Mouse (Mus musculus) hindbrain, embryonic 10.5 days (tissue): ENCODE measurements around the gene Sat2. TPM values are rescaled to one million over a fixed set of nuclear protein-coding genes. Genes with fewer than 3 reads are reported as not detected.

ENCODE experiments used
- DNase-seq: peaks from one replicate; pipeline ENCODE4 v3.0.0-alpha.2; 2017; ENCODE audit warnings: low spot score
- H3K27ac ChIP-seq: fragments of 300-500 bp; sonication (generic); 2 replicates; pipeline ENCODE4 v1.5.1; 2016; ENCODE audit warnings: mild to moderate bottlenecking, moderate library complexity
- H3K27me3 ChIP-seq: fragments of 300-500 bp; sonication (generic); 2 replicates; pipeline ENCODE4 v1.6.1; 2016; ENCODE audit warnings: mild to moderate bottlenecking; ENCODE audit not compliant: poor library complexity, insufficient read depth, severe bottlenecking
- H3K36me3 ChIP-seq: fragments of 300-500 bp; sonication (generic); 2 replicates; pipeline ENCODE4 v1.6.1; 2016; ENCODE audit warnings: mild to moderate bottlenecking, moderate library complexity
- H3K4me1 ChIP-seq: fragments of 300-500 bp; sonication (generic); replicated peaks from 2 replicates; pipeline ENCODE4 v1.6.1; 2016; ENCODE audit warnings: mild to moderate bottlenecking
- H3K4me3 ChIP-seq: fragments of 300-500 bp; sonication (generic); 2 replicates; pipeline ENCODE4 v1.5.1; 2016; ENCODE audit warnings: mild to moderate bottlenecking, moderate library complexity
- H3K9me3 ChIP-seq: fragments of 300-500 bp; sonication (generic); 2 replicates; pipeline ENCODE4 v1.6.1; 2016; ENCODE audit warnings: mild to moderate bottlenecking, moderate library complexity
- WGBS: fragments of 180-500 bp; shearing (Covaris S2); methylation state at CpG from one replicate; pipeline ENCODE4 v1.1.7; 2016; 5-methylcytosine and 5-hydroxymethylcytosine counted together
- polyA plus RNA-seq: library from polyadenylated mRNA; unstranded; fragments of >200 nt; fragmentation: Nextera tagmentation; extraction: Ambion mirVana; gene quantifications from 2 replicates; pipeline ENCODE4 v1.2.1, GENCODE M21; 2016

Gene Sat2
- polyA plus RNA-seq, 1 experiment from 2014 or later, result 24.5 TPM

DNA sequence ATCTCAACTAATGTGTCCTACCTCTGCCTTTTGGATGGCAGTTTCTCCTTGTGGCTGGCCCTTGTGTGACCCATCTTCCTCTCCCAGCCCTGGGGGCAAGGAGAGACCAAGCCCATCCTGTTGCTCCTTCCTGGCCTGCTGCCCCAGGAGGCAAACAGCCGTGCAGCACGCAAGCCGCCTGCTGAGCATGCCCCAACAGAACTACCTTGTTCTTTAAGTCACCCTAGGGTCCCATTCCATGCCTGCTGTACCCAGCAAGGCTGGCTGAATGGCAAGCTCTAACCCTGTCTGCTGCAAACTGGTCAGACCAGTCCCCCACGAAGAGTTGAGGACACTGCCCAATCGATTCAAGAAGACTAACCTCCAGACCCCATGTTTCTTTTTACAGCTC is 34.2 kb downstream of the Sat2 start:
- no peaks in the 10 kb centered on the region for H3K9me3 ChIP-seq
- peak overlapping the region; percentile 66 for H3K27ac ChIP-seq
- H3K27me3 ChIP-seq, result no peaks in the 10 kb centered on the region
- DNase-seq, result no peak
- H3K4me1 ChIP-seq, result peaks cover 37% of the 10 kb centered on the region
- H3K36me3 ChIP-seq, result peaks cover 91% of the 10 kb centered on the region
- WGBS, result 81% methylated on average over 5 of the region's 5 CpGs
- 0 out of 2 replicates have a peak overlapping the region, but pooled peaks have one; percentile 9 for H3K4me3 ChIP-seq

GRCm38 (mm10) chr11:69656617-69657461 is 35.0 kb downstream of the Sat2 start:
- Histone ChIP-seq H3K4me1 (peaks cover 45% of the 10 kb centered on the region), H3K27me3 (no peaks in the 10 kb centered on the region), H3K27ac (peak overlapping the region; percentile 66), H3K4me3 (no peak overlapping the region), H3K36me3 (peaks cover 84% of the 10 kb centered on the region), H3K9me3 (no peaks in the 10 kb centered on the region)
- 81% methylated on average over 10 of the region's 10 CpGs for WGBS
- peak; percentile 61 for DNase-seq

GRCm38 (mm10) chr11:69657462-69657881 is 35.6 kb downstream of the Sat2 start:
- Histone ChIP-seq H3K4me3 (no peak overlapping the region), H3K4me1 (peaks cover 46% of the 10 kb centered on the region), H3K36me3 (peaks cover 77% of the 10 kb centered on the region), H3K27me3 (no peaks in the 10 kb centered on the region), H3K27ac (no peak overlapping the region), H3K9me3 (no peaks in the 10 kb centered on the region)
- DNase-seq, result no peak
- WGBS, result 85% methylated on average over 15 of the region's 15 CpGs

DNA sequence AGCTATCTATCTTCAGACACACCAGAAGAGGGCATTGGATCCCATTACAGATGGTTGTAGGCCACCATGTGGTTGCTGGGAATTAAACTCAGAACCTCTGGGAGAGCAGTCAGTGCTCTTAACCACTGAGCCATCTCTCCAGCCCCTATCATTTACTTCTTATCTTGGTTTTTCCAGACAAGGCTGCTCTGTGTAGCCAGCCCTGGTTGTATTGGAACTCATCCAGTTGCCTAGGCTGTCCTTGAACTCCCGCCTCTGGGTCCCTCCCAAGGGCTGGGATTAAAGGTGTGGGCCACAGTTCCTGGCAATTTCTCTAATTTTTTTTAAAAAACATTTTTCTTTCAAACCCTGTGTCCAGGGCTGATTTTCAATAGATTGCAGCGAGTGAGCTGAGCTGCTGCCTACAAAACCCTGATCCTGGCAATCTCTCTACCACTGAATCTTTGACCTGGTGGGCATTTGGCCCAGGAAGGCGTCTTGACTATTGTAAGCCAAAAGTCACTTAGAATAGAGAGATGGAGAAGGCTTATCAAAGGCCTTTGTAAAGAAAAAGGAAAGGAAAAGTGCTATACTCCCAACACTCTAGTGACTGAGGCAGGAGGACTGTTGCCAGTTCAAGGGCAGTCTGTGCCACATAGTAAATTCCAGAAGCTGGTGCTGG is 39.5 kb downstream of the Sat2 start:
- Histone ChIP-seq H3K9me3 (no peaks in the 10 kb centered on the region), H3K27ac (peak overlapping the region; percentile 95), H3K4me3 (peak overlapping the region; percentile 60), H3K27me3 (no peaks in the 10 kb centered on the region), H3K36me3 (peaks cover 71% of the 10 kb centered on the region), H3K4me1 (peaks cover 37% of the 10 kb centered on the region)
- DNase-seq, result no peak
- WGBS, result 82% methylated on average over 3 of the region's 3 CpGs

GRCm38 (mm10) chr11:69662213-69662966 is 40.6 kb downstream of the Sat2 start, which contains the start of gene Mpdu1:
Mpdu1 (minus strand) TSS chr11:69662642.
- DNase-seq, result peak; percentile 97
- H3K27me3 ChIP-seq, result no peaks in the 10 kb centered on the region
- peaks cover 69% of the 10 kb centered on the region for H3K36me3 ChIP-seq
- H3K27ac ChIP-seq, result peak within 1 kb of the TSS; percentile 95
- peaks cover 29% of the 10 kb centered on the region for H3K4me1 ChIP-seq
- under 1% methylated on average over 48 of the region's 48 CpGs for WGBS
- no peaks in the 10 kb centered on the region for H3K9me3 ChIP-seq
- peak within 1 kb of the TSS; percentile 60 for H3K4me3 ChIP-seq

DNA sequence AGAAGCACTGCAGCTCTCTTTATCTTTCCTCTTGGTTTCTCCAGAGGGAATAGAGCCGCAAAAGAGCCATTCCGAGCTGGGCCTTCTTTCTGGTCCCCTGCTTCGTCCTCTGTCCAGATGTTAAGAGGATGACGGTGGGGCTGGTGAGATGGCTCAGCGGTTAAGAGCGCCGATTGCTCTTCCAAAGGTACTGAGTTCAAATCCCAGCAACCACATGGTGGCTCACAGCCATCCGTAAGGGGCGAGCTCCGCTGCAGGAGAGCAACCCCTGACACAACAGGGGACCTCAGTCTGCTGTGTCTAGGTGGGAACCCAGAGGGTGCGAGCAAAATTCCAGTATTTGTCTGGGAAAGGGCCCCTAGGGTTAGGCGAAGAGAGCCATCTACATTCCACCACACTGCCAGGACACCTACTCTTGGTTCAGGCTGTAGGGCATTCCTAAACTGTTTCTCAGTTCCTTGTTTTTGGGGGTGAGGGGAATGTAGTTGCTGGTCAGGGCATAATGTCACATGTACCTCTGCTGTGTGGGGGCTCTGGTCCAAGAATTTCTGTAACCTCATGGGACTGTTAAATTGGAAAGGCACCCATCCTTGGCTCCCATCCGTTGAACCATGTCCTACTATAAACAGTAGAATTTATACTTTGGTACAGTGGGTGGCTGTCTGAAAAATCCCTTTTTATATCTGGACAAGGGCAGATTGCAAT is 41.3 kb downstream of the Sat2 start:
- H3K27me3 ChIP-seq, result no peaks in the 10 kb centered on the region
- peaks cover 26% of the 10 kb centered on the region for H3K4me1 ChIP-seq
- H3K36me3 ChIP-seq, result peaks cover 69% of the 10 kb centered on the region
- WGBS, result 67% methylated on average over 13 of the region's 13 CpGs
- DNase-seq, result no peak
- H3K27ac ChIP-seq, result peak overlapping the region; percentile 95
- no peaks in the 10 kb centered on the region for H3K9me3 ChIP-seq
- H3K4me3 ChIP-seq, result peak overlapping the region; percentile 60

DNA sequence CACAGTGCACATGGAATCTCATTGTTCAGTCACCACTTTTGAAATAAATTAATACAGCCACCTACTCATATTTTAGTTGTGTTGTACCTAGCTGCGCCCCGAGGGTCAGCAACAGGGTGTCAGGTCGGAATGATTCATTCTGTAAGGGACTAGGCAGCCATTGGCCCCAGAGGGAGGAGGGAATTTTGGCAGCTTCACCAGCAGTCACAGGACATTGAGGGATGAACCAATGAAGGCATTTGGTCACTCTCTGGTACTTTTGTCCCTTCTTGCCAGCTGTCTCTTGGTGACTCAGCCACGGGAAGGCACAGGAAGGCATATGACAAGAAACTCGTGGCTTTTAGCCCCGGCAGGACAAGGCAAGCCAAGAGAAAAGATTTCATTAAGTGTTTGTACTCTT is 42.0 kb downstream of the Sat2 start:
- H3K36me3 ChIP-seq, result peaks cover 69% of the 10 kb centered on the region
- 90% methylated on average over 6 of the region's 6 CpGs for WGBS
- H3K27me3 ChIP-seq, result no peaks in the 10 kb centered on the region
- peaks cover 26% of the 10 kb centered on the region for H3K4me1 ChIP-seq
- peak overlapping the region; percentile 95 for H3K27ac ChIP-seq
- no peaks in the 10 kb centered on the region for H3K9me3 ChIP-seq
- no peak for DNase-seq
- H3K4me3 ChIP-seq, result no peak overlapping the region

GRCm38 (mm10) chr11:69664841-69665240 is 43.0 kb downstream of the Sat2 start:
- H3K36me3 ChIP-seq, result peaks cover 70% of the 10 kb centered on the region
- no peak overlapping the region for H3K27ac ChIP-seq
- peak overlapping the region; percentile 21 for H3K4me3 ChIP-seq
- H3K27me3 ChIP-seq, result no peaks in the 10 kb centered on the region
- 94% methylated on average over 7 of the region's 7 CpGs for WGBS
- peaks cover 34% of the 10 kb centered on the region for H3K4me1 ChIP-seq
- no peaks in the 10 kb centered on the region for H3K9me3 ChIP-seq
- no peak for DNase-seq

DNA sequence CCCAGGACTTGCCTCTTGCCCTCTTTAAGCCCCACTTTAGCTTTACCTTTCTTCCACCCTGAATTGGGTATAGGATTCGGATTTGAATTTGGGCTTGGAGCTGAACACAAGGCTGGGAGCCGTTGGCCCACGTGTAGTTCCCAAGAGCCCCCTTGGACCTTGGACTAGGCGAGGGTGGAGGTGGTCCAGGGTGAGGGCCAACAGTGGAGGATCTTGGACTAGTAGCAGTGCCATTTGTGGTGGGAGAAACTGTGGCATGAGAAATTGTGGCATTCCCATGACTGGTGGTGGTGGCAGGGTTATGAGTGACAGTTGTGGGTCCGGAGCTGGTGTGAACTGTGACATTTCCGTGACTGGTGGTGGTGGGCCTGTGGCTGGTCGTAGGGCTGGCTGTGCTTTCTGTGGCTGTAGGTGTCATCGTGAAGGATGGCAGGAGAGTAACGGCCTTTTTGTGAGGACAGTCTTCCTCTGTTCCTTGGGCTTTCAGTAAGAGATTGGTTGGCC is 43.7 kb downstream of the Sat2 start:
- no peak for DNase-seq
- Histone ChIP-seq H3K4me1 (peaks cover 41% of the 10 kb centered on the region), H3K9me3 (no peaks in the 10 kb centered on the region), H3K36me3 (peaks cover 70% of the 10 kb centered on the region), H3K27ac (no peak overlapping the region), H3K27me3 (no peaks in the 10 kb centered on the region), H3K4me3 (peak overlapping the region; percentile 20)
- 87% methylated on average over 9 of the region's 9 CpGs for WGBS

DNA sequence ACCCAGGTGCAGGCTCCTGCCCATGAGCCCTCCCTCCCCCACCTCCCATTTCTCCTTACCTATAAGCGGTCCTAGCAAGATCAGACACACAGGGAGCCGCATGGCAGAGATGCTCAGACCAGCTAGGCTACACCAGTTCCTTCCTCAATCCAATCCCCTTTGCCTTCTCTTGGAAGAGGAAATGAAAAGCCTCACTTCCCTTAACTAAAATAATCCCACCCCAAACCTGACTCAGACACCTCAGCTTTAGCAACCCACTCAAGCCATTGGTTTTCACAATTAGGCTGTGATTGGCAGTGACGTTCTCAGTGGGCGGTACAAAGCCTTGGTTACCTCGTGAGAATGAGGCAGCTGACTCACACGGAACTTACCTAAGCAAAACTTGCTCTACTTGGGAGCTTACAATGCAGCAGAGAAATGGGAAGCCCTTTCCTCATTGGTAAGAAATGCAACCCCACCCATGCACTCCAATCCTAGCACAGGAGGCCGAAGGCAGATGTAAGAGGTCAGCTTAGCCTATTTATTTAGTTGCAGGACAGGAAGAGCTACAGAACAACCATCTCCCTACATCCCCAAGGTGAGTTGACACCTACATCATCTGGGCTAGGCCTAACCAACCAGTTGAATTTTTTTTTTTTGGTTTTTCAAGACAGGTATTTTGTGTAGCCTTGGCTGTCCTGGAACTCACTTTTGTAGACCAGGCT is 44.3 kb downstream of the Sat2 start, which contains the start of gene Cd68:
Gene Cd68, minus strand, starts transcription at position 193 of the 704 bp plus-strand sequence.
- no peaks in the 10 kb centered on the region for H3K27me3 ChIP-seq
- peaks cover 44% of the 10 kb centered on the region for H3K4me1 ChIP-seq
- H3K4me3 ChIP-seq, result peak within 1 kb of the TSS; percentile 20
- DNase-seq, result peak; percentile 40
- no peak within 1 kb of the TSS for H3K27ac ChIP-seq
- H3K36me3 ChIP-seq, result peaks cover 76% of the 10 kb centered on the region
- 39% methylated on average over 7 of the region's 7 CpGs for WGBS
- H3K9me3 ChIP-seq, result no peaks in the 10 kb centered on the region

DNA sequence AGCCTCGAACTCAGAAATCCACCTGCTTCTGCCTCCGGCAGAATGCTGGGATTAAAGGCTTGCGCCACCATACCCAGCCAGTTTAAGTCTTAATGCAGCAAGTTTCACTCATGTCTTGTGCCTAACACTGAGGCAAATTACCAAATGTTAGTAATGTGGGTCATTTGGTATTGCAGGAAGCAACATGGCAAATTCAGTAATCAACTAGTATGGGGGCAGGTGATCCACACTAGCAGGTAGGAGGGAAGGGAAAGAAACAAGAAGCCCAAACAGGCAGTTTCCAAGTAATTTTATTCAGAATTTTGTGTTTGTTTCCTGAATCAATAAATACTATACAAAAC is 44.8 kb downstream of the Sat2 start:
- H3K27ac ChIP-seq, result no peak overlapping the region
- no peak for DNase-seq
- peaks cover 81% of the 10 kb centered on the region for H3K36me3 ChIP-seq
- H3K4me3 ChIP-seq, result no peak overlapping the region
- peaks cover 39% of the 10 kb centered on the region for H3K4me1 ChIP-seq
- 89% methylated on average over 3 of the region's 3 CpGs for WGBS
- no peaks in the 10 kb centered on the region for H3K9me3 ChIP-seq
- H3K27me3 ChIP-seq, result no peaks in the 10 kb centered on the region
